Mouse (Mus musculus) liver, adult 2 months (tissue): ENCODE results near the gene Fbxw7.

Experiments
- CTCF ChIP-seq: fragments of 200-500 bp; IDR thresholded peaks from 2 replicates; pipeline ENCODE4 v1.5.1; 2011; ENCODE audit warnings: low read depth, low read length, control low read depth
- POLR2A ChIP-seq: fragments of 200-500 bp; IDR thresholded peaks from 2 replicates; pipeline ENCODE4 v1.6.1; 2011; ENCODE audit warnings: low read length, control low read depth; ENCODE audit not compliant: insufficient read depth; ENCODE audit errors: extremely low read depth

- no peak for TF ChIP-seq CTCF
- TF ChIP-seq POLR2A = no peak
These were observed 27.2 kb upstream of the Fbxw7 start for GRCm38 (mm10) chr3:84787914-84788313.
